Mouse (Mus musculus) forebrain, embryonic 15.5 days (tissue): ENCODE data around the gene Hpse2. TPM values are rescaled to one million over a fixed set of nuclear protein-coding genes. Genes with fewer than 3 reads are reported as not detected.

ENCODE experiments used
- ATAC-seq: fragments of 200-750 bp; cut with Nextera tagmentation; replicated peaks from 2 replicates; pipeline ENCODE4 v1.8.0; 2017; ENCODE audit warnings: mild to moderate bottlenecking, moderate TSS enrichment, moderate library complexity
- H3K27ac ChIP-seq: fragments of 300-500 bp; sonication (generic); replicated peaks from 2 replicates; pipeline ENCODE4 v1.5.1; 2015; ENCODE audit warnings: mild to moderate bottlenecking, inconsistent platforms
- H3K27me3 ChIP-seq: fragments of 300-500 bp; sonication (generic); 2 replicates; pipeline ENCODE4 v1.6.1; 2015; ENCODE audit warnings: inconsistent platforms
- H3K36me3 ChIP-seq: fragments of 300-500 bp; sonication (generic); 2 replicates; pipeline ENCODE4 v1.6.1; 2015; ENCODE audit warnings: mild to moderate bottlenecking, inconsistent platforms
- H3K4me1 ChIP-seq: fragments of 300-500 bp; sonication (generic); 2 replicates; pipeline ENCODE4 v1.6.1; 2015; ENCODE audit warnings: inconsistent platforms
- H3K4me2 ChIP-seq: fragments of 300-500 bp; sonication (generic); replicated peaks from 2 replicates; pipeline ENCODE4 v1.6.1; 2015; ENCODE audit warnings: mild to moderate bottlenecking, inconsistent platforms
- H3K4me3 ChIP-seq: fragments of 300-500 bp; sonication (generic); 2 replicates; pipeline ENCODE4 v1.5.1; 2015; ENCODE audit warnings: mild to moderate bottlenecking, inconsistent platforms
- H3K9ac ChIP-seq: fragments of 300-500 bp; sonication (generic); replicated peaks from 2 replicates; pipeline ENCODE4 v1.6.1; 2015; ENCODE audit warnings: mild to moderate bottlenecking, inconsistent platforms
- H3K9me3 ChIP-seq: fragments of 300-500 bp; sonication (generic); 2 replicates; pipeline ENCODE4 v1.6.1; 2016; ENCODE audit warnings: inconsistent platforms
- WGBS: fragments of 180-500 bp; shearing (Covaris S2); methylation state at CpG from one replicate; pipeline ENCODE4 v1.1.7; 2015; ENCODE audit warnings: mixed read lengths; 5-methylcytosine and 5-hydroxymethylcytosine counted together
- polyA plus RNA-seq: library from polyadenylated mRNA; unstranded; fragments of >200 nt; fragmentation: Nextera tagmentation; extraction: Ambion mirVana; gene quantifications from 2 replicates; pipeline ENCODE4 v1.2.1, GENCODE M21; 2015

Hpse2 gene
- polyA plus RNA-seq, 1 experiment from 2014 or later, result 0.22 TPM

DNA sequence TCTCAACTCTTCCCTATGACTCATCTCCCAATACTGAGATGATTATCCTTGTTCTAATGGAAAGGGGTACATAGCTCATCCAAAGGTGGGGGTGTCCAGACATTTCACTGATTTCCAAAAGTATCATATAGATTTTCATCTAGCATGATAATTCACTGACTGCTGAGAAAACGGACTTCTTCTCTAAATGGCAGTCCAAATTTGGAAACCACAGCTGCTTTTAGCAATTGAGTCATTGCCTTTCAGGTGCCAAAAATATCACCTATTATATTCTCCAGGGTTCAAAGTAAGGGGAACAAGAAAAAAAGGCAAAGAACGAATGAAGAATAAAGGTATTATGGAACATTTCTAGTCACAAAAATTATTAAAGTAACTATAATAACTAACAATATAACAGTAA, 459.9 kb downstream of the Hpse2 start:
- Histone ChIP-seq H3K4me3 (no peak overlapping the region), H3K9ac (no peak overlapping the region), H3K27ac (no peak overlapping the region), H3K4me2 (no peak overlapping the region), H3K9me3 (no peaks in the 10 kb centered on the region), H3K4me1 (no peaks in the 10 kb centered on the region), H3K27me3 (no peaks in the 10 kb centered on the region), H3K36me3 (no peaks in the 10 kb centered on the region)
- 77% methylated on average over 2 of the region's 2 CpGs for WGBS
- no peak for ATAC-seq

- no peaks in the 10 kb centered on the region for H3K9me3 ChIP-seq
Observed at GRCm38 (mm10) chr19:42922610-42923009, 465.5 kb downstream of the Hpse2 start.

GRCm38 (mm10) chr19:42913703-42914102, 474.5 kb downstream of the Hpse2 start:
- 72% methylated on average over 5 of the region's 5 CpGs for WGBS
- no peaks in the 10 kb centered on the region for H3K27me3 ChIP-seq
- no peaks in the 10 kb centered on the region for H3K4me1 ChIP-seq
- no peak overlapping the region for H3K27ac ChIP-seq
- ATAC-seq, result no peak
- no peak overlapping the region for H3K4me3 ChIP-seq
- no peak overlapping the region for H3K4me2 ChIP-seq
- no peak overlapping the region for H3K9ac ChIP-seq
- no peaks in the 10 kb centered on the region for H3K9me3 ChIP-seq
- no peaks in the 10 kb centered on the region for H3K36me3 ChIP-seq

More at GRCm38 (mm10) chr19:42922610-42923009, 465.5 kb downstream of the Hpse2 start:
- Histone ChIP-seq H3K4me1 (no peaks in the 10 kb centered on the region), H3K36me3 (no peaks in the 10 kb centered on the region), H3K4me2 (no peak overlapping the region), H3K27me3 (no peaks in the 10 kb centered on the region), H3K9ac (no peak overlapping the region), H3K4me3 (no peak overlapping the region), H3K27ac (no peak overlapping the region)
- ATAC-seq, result no peak
- WGBS, result 71% methylated on average over 3 of the region's 3 CpGs

DNA sequence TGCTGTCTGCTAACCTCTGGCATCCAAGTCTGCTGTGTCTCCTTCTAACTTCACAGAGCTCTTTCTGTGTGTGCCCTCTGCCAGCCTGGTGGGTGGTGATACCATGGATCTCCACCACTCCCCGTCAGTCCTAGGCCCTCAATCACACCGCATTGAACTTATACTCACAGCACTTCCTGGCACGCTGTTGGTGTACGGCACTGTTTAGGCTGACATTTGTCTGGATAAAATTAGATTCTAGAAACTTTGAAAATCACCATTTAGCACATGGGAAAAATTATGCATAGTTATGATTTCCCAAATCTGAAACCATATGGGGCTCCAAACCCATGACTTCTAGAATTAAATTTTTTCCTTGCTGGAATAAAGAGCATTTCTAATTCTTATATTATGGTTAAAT, 478.4 kb downstream of the Hpse2 start:
- H3K4me3 ChIP-seq, result no peak overlapping the region
- no peak overlapping the region for H3K9ac ChIP-seq
- 0 out of 2 replicates have a peak, but pooled peaks cover 2% of the 10 kb centered on the region for H3K4me1 ChIP-seq
- no peaks in the 10 kb centered on the region for H3K27me3 ChIP-seq
- no peaks in the 10 kb centered on the region for H3K36me3 ChIP-seq
- no peak for ATAC-seq
- WGBS, result 77% methylated on average over 4 of the region's 4 CpGs
- H3K9me3 ChIP-seq, result no peaks in the 10 kb centered on the region
- H3K4me2 ChIP-seq, result no peak overlapping the region
- no peak overlapping the region for H3K27ac ChIP-seq

DNA sequence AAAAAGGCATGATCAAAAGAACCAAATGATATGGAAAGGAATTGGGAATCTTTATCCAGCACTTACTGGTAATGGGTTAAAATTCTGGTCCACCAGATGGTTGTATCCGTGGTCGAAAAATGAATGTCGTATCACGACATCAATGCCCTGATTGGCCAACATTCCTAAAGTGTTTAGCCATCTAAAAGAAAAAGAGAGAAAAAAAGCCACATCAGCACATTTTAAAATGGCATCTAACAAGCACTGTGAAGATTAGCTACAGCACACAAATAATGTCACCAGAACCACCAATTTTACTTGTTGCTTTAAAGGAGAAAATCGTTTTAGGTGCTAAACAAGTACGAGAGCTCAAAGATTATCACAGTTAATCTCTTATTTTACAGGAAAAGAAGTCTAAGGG, 479.6 kb downstream of the Hpse2 start:
- H3K4me2 ChIP-seq, result no peak overlapping the region
- no peaks in the 10 kb centered on the region for H3K9me3 ChIP-seq
- 67% methylated on average over 6 of the region's 6 CpGs for WGBS
- no peak overlapping the region for H3K9ac ChIP-seq
- H3K27me3 ChIP-seq, result no peaks in the 10 kb centered on the region
- ATAC-seq, result no peak
- H3K4me1 ChIP-seq, result peaks cover 12% of the 10 kb centered on the region
- no peak overlapping the region for H3K4me3 ChIP-seq
- no peaks in the 10 kb centered on the region for H3K36me3 ChIP-seq
- no peak overlapping the region for H3K27ac ChIP-seq

DNA sequence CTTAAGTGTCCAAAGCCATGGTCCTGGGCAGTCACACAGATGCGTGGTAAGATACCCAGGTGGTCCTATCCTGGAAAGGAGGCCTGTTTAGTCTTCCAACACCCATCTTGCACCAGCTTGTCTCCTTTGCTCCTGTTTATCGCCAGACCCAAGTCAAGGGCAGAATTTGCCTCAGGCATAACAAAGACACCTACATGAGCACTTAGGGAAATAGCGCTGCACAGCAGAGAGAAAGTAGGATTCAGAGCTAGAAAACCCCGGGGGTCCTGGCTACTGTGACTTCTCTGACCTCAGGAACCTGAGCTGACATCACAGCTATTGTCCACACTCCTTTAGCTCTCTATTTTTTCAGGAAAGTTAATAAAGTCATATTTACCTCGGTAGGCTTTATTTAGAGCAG, 481.8 kb downstream of the Hpse2 start:
- H3K4me1 ChIP-seq, result peaks cover 25% of the 10 kb centered on the region
- 71% methylated on average over 5 of the region's 5 CpGs for WGBS
- no peak overlapping the region for H3K9ac ChIP-seq
- no peaks in the 10 kb centered on the region for H3K9me3 ChIP-seq
- no peak overlapping the region for H3K4me3 ChIP-seq
- H3K36me3 ChIP-seq, result no peaks in the 10 kb centered on the region
- no peak overlapping the region for H3K27ac ChIP-seq
- H3K4me2 ChIP-seq, result no peak overlapping the region
- ATAC-seq, result no peak
- no peaks in the 10 kb centered on the region for H3K27me3 ChIP-seq

DNA sequence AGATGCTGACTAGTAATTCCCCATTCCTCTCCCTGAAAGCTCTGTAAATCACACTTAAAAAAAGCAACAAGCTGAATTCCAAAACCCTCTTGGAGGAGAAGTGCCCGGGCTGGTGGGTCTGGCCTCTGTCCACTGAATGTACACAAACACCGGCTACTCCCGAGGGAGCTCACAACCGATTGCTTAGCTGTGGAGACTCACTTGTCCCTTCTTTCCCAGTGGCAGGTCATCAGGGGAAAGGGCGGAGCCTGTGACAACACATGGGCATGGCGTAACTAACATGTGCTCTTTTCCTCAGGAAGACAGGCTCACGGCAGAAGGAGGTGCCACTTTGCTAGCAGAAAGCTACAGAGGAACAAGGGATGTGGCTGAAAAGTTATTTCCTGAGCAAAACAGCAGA, 483.4 kb downstream of the Hpse2 start:
- peaks cover 25% of the 10 kb centered on the region for H3K4me1 ChIP-seq
- no peaks in the 10 kb centered on the region for H3K27me3 ChIP-seq
- H3K27ac ChIP-seq, result no peak overlapping the region
- no peak for ATAC-seq
- H3K9ac ChIP-seq, result no peak overlapping the region
- 70% methylated on average over 7 of the region's 7 CpGs for WGBS
- no peaks in the 10 kb centered on the region for H3K36me3 ChIP-seq
- no peaks in the 10 kb centered on the region for H3K9me3 ChIP-seq
- no peak overlapping the region for H3K4me2 ChIP-seq
- no peak overlapping the region for H3K4me3 ChIP-seq

DNA sequence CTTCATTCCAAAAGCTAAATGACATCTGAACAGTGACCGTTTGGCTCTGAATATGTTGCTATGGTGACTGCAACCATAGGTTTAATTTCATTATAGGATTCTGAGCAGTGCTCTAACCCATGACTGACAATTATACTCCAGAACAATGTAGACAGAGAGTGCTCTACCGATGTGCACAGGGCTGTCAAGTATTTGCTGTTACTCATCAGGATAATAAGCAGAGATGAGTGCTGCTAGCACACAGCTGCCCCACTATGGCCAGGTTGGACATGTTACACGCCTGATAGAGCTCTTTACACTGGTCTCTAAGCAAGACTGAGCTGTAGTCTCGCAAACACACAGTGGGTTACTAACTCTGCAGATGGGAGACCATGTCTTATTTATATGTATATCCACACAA, 483.9 kb downstream of the Hpse2 start:
- Histone ChIP-seq H3K4me3 (no peak overlapping the region), H3K27me3 (no peaks in the 10 kb centered on the region), H3K27ac (no peak overlapping the region), H3K9ac (no peak overlapping the region), H3K4me1 (peaks cover 25% of the 10 kb centered on the region), H3K4me2 (no peak overlapping the region), H3K36me3 (no peaks in the 10 kb centered on the region), H3K9me3 (no peaks in the 10 kb centered on the region)
- peak; percentile 55; the same call in 1 of the 2 replicates for ATAC-seq
- WGBS, result 31% methylated on average over 4 of the region's 4 CpGs

- WGBS, result 56% methylated on average over 6 of the region's 6 CpGs
- peaks cover 25% of the 10 kb centered on the region for H3K4me1 ChIP-seq
- H3K27me3 ChIP-seq, result no peaks in the 10 kb centered on the region
- no peaks in the 10 kb centered on the region for H3K9me3 ChIP-seq
- H3K4me3 ChIP-seq, result no peak overlapping the region
- no peak overlapping the region for H3K4me2 ChIP-seq
- 0 out of 2 replicates have a peak, but pooled peaks have one; percentile 14 for ATAC-seq
- H3K36me3 ChIP-seq, result no peaks in the 10 kb centered on the region
- H3K27ac ChIP-seq, result no peak overlapping the region
- no peak overlapping the region for H3K9ac ChIP-seq
Observed at GRCm38 (mm10) chr19:42903840-42904239, 484.3 kb downstream of the Hpse2 start.

- H3K9me3 ChIP-seq, result no peaks in the 10 kb centered on the region
- H3K4me2 ChIP-seq, result no peak overlapping the region
- peak overlapping the region; percentile 12 for H3K27ac ChIP-seq
- no peaks in the 10 kb centered on the region for H3K27me3 ChIP-seq
- peaks cover 25% of the 10 kb centered on the region for H3K4me1 ChIP-seq
- peak; percentile 58 for ATAC-seq
- H3K36me3 ChIP-seq, result no peaks in the 10 kb centered on the region
- H3K9ac ChIP-seq, result no peak overlapping the region
- 47% methylated on average over 6 of the region's 6 CpGs for WGBS
- H3K4me3 ChIP-seq, result no peak overlapping the region
Observed at GRCm38 (mm10) chr19:42902410-42903021, 485.6 kb downstream of the Hpse2 start.

GRCm38 (mm10) chr19:42891599-42891998, 496.6 kb downstream of the Hpse2 start:
- no peaks in the 10 kb centered on the region for H3K36me3 ChIP-seq
- no peaks in the 10 kb centered on the region for H3K9me3 ChIP-seq
- no peaks in the 10 kb centered on the region for H3K4me1 ChIP-seq
- H3K9ac ChIP-seq, result no peak overlapping the region
- no peak overlapping the region for H3K4me3 ChIP-seq
- H3K27ac ChIP-seq, result no peak overlapping the region
- no peak overlapping the region for H3K4me2 ChIP-seq
- H3K27me3 ChIP-seq, result no peaks in the 10 kb centered on the region
- no peak for ATAC-seq
- WGBS, result 70% methylated on average over 5 of the region's 5 CpGs

GRCm38 (mm10) chr19:42877653-42878052, 510.5 kb downstream of the Hpse2 start:
- H3K4me2 ChIP-seq, result no peak overlapping the region
- WGBS, result 78% methylated on average over 4 of the region's 4 CpGs
- no peaks in the 10 kb centered on the region for H3K36me3 ChIP-seq
- no peaks in the 10 kb centered on the region for H3K4me1 ChIP-seq
- H3K9ac ChIP-seq, result no peak overlapping the region
- no peak overlapping the region for H3K27ac ChIP-seq
- no peak for ATAC-seq
- no peak overlapping the region for H3K4me3 ChIP-seq
- H3K27me3 ChIP-seq, result no peaks in the 10 kb centered on the region
- H3K9me3 ChIP-seq, result no peaks in the 10 kb centered on the region

DNA sequence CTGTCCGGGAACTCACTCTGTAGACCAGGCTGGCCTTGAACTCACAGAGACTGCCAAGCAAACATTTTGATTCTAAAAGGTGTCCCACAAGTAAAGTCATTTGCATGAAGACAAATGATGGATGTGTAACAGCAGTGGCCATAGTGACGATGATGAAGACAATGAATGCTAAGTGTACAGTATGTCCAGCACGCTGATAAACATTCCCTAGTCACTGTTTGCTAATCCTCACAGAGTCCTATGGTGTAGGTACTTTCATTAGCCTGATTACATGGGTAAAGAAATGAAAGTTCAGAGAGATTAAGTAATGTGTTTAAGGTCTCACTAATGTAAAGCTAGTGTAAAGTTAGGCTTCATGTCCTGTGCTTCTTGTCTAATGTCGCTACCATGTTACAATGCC, 511.6 kb downstream of the Hpse2 start:
- ATAC-seq, result no peak
- H3K4me1 ChIP-seq, result no peaks in the 10 kb centered on the region
- no peak overlapping the region for H3K4me3 ChIP-seq
- H3K9me3 ChIP-seq, result no peaks in the 10 kb centered on the region
- no peaks in the 10 kb centered on the region for H3K27me3 ChIP-seq
- no peak overlapping the region for H3K4me2 ChIP-seq
- WGBS, result 71% methylated on average over 4 of the region's 4 CpGs
- no peak overlapping the region for H3K27ac ChIP-seq
- no peaks in the 10 kb centered on the region for H3K36me3 ChIP-seq
- H3K9ac ChIP-seq, result no peak overlapping the region
